Mouse (Mus musculus): ENCODE data around the gene Lrba.

- no peak for TF ChIP-seq JUND (conservative IDR thresholded peaks at IDR 0.05; ENCODE audit: low read depth, low read length)
- TF ChIP-seq MAFK (IDR thresholded peaks at IDR 0.05; ENCODE audit: insufficient replicate concordance, low read length): no peak
- no peak for TF ChIP-seq NELFE (IDR thresholded peaks at IDR 0.05; ENCODE audit: low read depth, low read length)
- no peak for TF ChIP-seq CTCF (conservative IDR thresholded peaks at IDR 0.05 in 1 of 2, IDR thresholded peaks at IDR 0.05 in 1 of 2; ENCODE audit: low read depth in 2 of 2, low read length in 2 of 2)
- TF ChIP-seq UBTF (IDR thresholded peaks at IDR 0.05; ENCODE audit: low read depth, low read length): no peak
- no peak for TF ChIP-seq MYC (IDR thresholded peaks at IDR 0.05; ENCODE audit: low read depth, low read length)
Measured at GRCm38 (mm10) chr3:86571518-86571917, 347.0 kb downstream of the Lrba start.

All from CH12.LX (cell line).